Mouse (Mus musculus): ENCODE data around the gene Nedd8. TPM values are rescaled to one million over a fixed set of nuclear protein-coding genes. Genes with fewer than 3 reads are reported as not detected.

The Nedd8 gene
- polyA plus RNA-seq, 1 experiment, result 361 TPM

DNA sequence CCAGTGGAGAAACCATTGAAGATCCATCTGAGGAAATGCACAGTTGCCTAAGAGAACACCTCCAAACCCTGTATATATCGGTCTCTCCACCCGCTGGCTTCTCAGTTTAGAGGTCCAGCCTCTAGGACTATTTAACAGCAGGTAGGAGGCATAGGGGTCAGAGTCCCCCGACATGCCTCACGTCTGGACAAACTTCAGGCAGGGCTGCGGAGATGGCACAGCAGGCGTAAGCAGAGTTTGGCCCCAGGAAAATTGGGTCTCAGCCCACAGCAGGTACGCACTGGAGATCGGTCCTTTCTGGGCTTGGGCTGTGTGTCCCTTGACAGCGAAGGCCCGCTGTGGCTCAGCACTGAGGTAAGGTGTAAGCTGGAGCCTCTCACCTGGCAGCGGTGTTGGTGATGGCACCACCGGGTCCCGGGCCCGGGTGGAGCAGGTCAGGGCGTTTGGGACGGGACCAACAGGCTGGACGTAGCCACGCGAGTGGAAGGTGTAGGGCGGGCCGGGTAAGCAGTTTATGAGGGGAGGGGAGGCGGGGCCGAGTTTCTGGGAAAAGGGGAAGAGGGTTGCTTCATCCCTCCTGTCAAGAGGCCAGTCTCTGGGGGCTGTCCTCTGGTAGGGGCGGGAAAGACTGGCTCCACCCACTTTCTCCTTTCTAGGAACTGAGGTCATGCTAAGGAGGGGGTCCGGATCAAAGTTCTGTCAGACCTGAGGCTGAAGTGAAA, 41.2 kb upstream of the Nedd8 start:
- H3K27me3 ChIP-seq (ENCODE audit: control insufficient read depth, insufficient read depth, insufficient read length), result no peaks in the 10 kb centered on the region

DNA sequence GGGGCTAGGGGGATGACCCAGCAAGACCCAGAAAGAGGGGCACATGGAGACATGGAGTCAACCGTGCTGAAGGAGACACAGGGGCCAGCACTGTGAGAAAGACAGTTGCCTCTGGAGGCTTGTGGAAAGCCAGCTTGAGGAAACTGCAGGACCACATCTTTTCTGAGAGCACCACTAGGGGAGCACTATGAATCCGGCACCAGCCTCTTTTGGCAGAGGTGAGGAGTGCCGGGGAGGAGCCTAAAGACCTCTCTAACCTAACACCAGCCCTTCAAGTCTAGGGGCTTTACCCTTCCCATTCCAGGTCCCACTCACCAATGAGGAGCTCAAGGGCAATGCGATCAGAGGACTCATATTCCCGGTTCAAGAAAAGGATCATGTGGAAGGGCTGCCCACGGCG, 39.9 kb upstream of the Nedd8 start:
- Histone ChIP-seq H3ac (ENCODE audit: control insufficient read depth, insufficient read length) (no peak overlapping the region), H3K36me3 (ENCODE audit: control insufficient read depth, insufficient read depth) (no peaks in the 10 kb centered on the region), H3K79me2 (ENCODE audit: control insufficient read depth, insufficient read depth) (no peaks in the 10 kb centered on the region), H3K27me3 (ENCODE audit: control insufficient read depth, insufficient read depth, insufficient read length) (no peaks in the 10 kb centered on the region), H3K4me3 (no peak overlapping the region), H3K4me2 (ENCODE audit: low read depth) (no peak overlapping the region)
- TF ChIP-seq POLR2AphosphoS2 (IDR thresholded peaks at IDR 0.05; ENCODE audit: insufficient read length, low read depth) (no peak), MYOG (IDR thresholded peaks at IDR 0.05; ENCODE audit: control insufficient read depth in 1 of 3, insufficient read depth in 1 of 3, insufficient read length in 2 of 3, low read depth in 2 of 3) (no peak), USF1 (IDR thresholded peaks at IDR 0.05; ENCODE audit: low read depth) (no peak), SRF (IDR thresholded peaks at IDR 0.05; ENCODE audit: control insufficient read depth, insufficient read length, low read depth) (no peak), POLR2A (IDR thresholded peaks at IDR 0.05; ENCODE audit: insufficient read length, low read depth) (no peak), CEBPB (IDR thresholded peaks at IDR 0.05; ENCODE audit: insufficient read depth, poor library complexity, severe bottlenecking) (no peak), E2F4 (IDR thresholded peaks at IDR 0.05; ENCODE audit: insufficient read depth) (no peak), REST (IDR thresholded peaks at IDR 0.05; ENCODE audit: insufficient read depth, insufficient read length) (no peak), TCF3 (IDR thresholded peaks at IDR 0.05; ENCODE audit: insufficient read length, low read depth) (no peak), TCF12 (IDR thresholded peaks at IDR 0.05; ENCODE audit: insufficient read depth, poor library complexity, severe bottlenecking) (no peak)

More for the DNA sequence above, 41.2 kb upstream of the Nedd8 start:
- no peaks in the 10 kb centered on the region for H3K79me2 ChIP-seq (ENCODE audit: control insufficient read depth, insufficient read depth)
- TF ChIP-seq E2F4 (IDR thresholded peaks at IDR 0.05; ENCODE audit: insufficient read depth) (no peak), POLR2A (IDR thresholded peaks at IDR 0.05; ENCODE audit: insufficient read length, low read depth) (no peak), TCF3 (IDR thresholded peaks at IDR 0.05; ENCODE audit: insufficient read length, low read depth) (no peak), TCF12 (IDR thresholded peaks at IDR 0.05; ENCODE audit: insufficient read depth, poor library complexity, severe bottlenecking) (no peak), USF1 (IDR thresholded peaks at IDR 0.05; ENCODE audit: low read depth) (no peak)
- H3ac ChIP-seq (ENCODE audit: control insufficient read depth, insufficient read length), result no peak overlapping the region
- no peaks in the 10 kb centered on the region for H3K36me3 ChIP-seq (ENCODE audit: control insufficient read depth, insufficient read depth)
- H3K4me3 ChIP-seq, result no peak overlapping the region
- no peak overlapping the region for H3K4me2 ChIP-seq (ENCODE audit: low read depth)

DNA sequence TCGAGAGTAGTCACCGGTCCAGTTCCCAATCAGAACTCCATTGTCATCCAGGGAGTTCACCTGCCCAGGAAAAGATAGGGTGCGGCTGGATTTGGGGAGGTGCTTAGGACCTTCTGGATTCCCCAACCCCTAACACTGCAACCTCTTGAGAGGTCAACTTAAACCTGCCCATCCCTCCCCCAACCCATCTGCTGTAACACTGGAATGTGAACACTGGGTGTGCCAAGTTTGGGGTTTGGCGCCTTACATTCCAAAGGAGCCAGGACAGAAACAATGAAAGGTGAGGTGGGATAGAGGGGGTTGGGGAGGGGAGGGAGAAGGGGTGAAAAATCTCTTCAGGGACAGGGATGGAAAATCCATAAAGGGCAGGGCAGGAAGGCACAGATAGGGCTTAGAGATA, 37.6 kb upstream of the Nedd8 start:
- no peak overlapping the region for H3ac ChIP-seq (ENCODE audit: control insufficient read depth, insufficient read length)
- H3K79me2 ChIP-seq (ENCODE audit: control insufficient read depth, insufficient read depth), result no peaks in the 10 kb centered on the region
- H3K4me2 ChIP-seq (ENCODE audit: low read depth), result no peak overlapping the region
- H3K4me3 ChIP-seq, result no peak overlapping the region
- TF ChIP-seq POLR2A (IDR thresholded peaks at IDR 0.05; ENCODE audit: insufficient read length, low read depth), result no peak
- TF ChIP-seq SRF (IDR thresholded peaks at IDR 0.05; ENCODE audit: control insufficient read depth, insufficient read length, low read depth), result no peak
- no peak for TF ChIP-seq MYOD1 (IDR thresholded peaks at IDR 0.05; ENCODE audit: control insufficient read depth in 1 of 3, insufficient read length in 2 of 3, low read depth in 2 of 3)
- TF ChIP-seq REST (IDR thresholded peaks at IDR 0.05; ENCODE audit: insufficient read depth, insufficient read length), result no peak
- TF ChIP-seq E2F4 (IDR thresholded peaks at IDR 0.05; ENCODE audit: insufficient read depth), result no peak
- no peak for TF ChIP-seq TCF3 (IDR thresholded peaks at IDR 0.05; ENCODE audit: insufficient read length, low read depth)
- TF ChIP-seq CEBPB (IDR thresholded peaks at IDR 0.05; ENCODE audit: insufficient read depth, poor library complexity, severe bottlenecking), result no peak
- no peak for TF ChIP-seq MYOG (IDR thresholded peaks at IDR 0.05; ENCODE audit: control insufficient read depth in 1 of 3, insufficient read depth in 1 of 3, insufficient read length in 2 of 3, low read depth in 2 of 3)
- TF ChIP-seq POLR2AphosphoS2 (IDR thresholded peaks at IDR 0.05; ENCODE audit: insufficient read length, low read depth), result no peak
- no peak for TF ChIP-seq USF1 (IDR thresholded peaks at IDR 0.05; ENCODE audit: low read depth)
- TF ChIP-seq MAX (IDR thresholded peaks at IDR 0.05; ENCODE audit: low read depth), result no peak
- TF ChIP-seq TCF12 (IDR thresholded peaks at IDR 0.05; ENCODE audit: insufficient read depth, poor library complexity, severe bottlenecking), result no peak
- H3K27me3 ChIP-seq (ENCODE audit: control insufficient read depth, insufficient read depth, insufficient read length), result no peaks in the 10 kb centered on the region
- no peaks in the 10 kb centered on the region for H3K36me3 ChIP-seq (ENCODE audit: control insufficient read depth, insufficient read depth)

DNA sequence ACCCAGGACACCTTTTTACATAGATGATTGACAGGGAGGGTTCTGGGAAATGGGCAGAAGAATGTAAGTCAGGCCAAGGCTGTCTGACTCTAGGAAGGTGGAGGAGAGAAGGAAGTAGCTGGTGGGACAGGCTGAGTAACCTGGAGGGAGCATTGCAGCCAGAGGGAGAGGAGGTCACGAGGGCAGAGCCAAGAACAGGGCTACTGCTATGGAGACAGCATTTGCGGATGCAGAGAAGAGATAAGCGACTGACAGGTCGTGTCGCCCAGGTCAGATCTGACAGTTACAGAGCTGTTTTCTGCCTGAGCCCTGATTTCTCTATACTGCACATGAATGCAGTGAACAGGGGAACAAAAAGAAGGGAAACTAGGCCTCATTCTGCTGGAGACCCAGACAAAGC, 35.5 kb upstream of the Nedd8 start:
- Histone ChIP-seq H3K79me2 (ENCODE audit: control insufficient read depth, insufficient read depth) (no peaks in the 10 kb centered on the region), H3ac (ENCODE audit: control insufficient read depth, insufficient read length) (no peak overlapping the region), H3K27me3 (ENCODE audit: control insufficient read depth, insufficient read depth, insufficient read length) (no peaks in the 10 kb centered on the region), H3K4me2 (ENCODE audit: low read depth) (no peak overlapping the region), H3K4me3 (no peak overlapping the region), H3K36me3 (ENCODE audit: control insufficient read depth, insufficient read depth) (no peaks in the 10 kb centered on the region)
- TF ChIP-seq REST (IDR thresholded peaks at IDR 0.05; ENCODE audit: insufficient read depth, insufficient read length) (no peak), TCF12 (IDR thresholded peaks at IDR 0.05; ENCODE audit: insufficient read depth, poor library complexity, severe bottlenecking) (no peak), MYOD1 (IDR thresholded peaks at IDR 0.05; ENCODE audit: control insufficient read depth in 1 of 3, insufficient read length in 2 of 3, low read depth in 2 of 3) (no peak), TCF3 (IDR thresholded peaks at IDR 0.05; ENCODE audit: insufficient read length, low read depth) (no peak), MAX (IDR thresholded peaks at IDR 0.05; ENCODE audit: low read depth) (no peak), CEBPB (IDR thresholded peaks at IDR 0.05; ENCODE audit: insufficient read depth, poor library complexity, severe bottlenecking) (no peak), E2F4 (IDR thresholded peaks at IDR 0.05; ENCODE audit: insufficient read depth) (no peak), POLR2A (IDR thresholded peaks at IDR 0.05; ENCODE audit: insufficient read length, low read depth) (no peak), MYOG (IDR thresholded peaks at IDR 0.05; ENCODE audit: control insufficient read depth in 1 of 3, insufficient read depth in 1 of 3, insufficient read length in 2 of 3, low read depth in 2 of 3) (no peak), USF1 (IDR thresholded peaks at IDR 0.05; ENCODE audit: low read depth) (no peak)

All from myocyte (in vitro differentiated cells).